Mouse (Mus musculus) hindbrain, embryonic 10.5 days (tissue): Measurements from ENCODE around the gene Arl8a. TPM values are rescaled to one million over a fixed set of nuclear protein-coding genes. Genes with fewer than 3 reads are reported as not detected.

Experiments
- DNase-seq: peaks from one replicate; pipeline ENCODE4 v3.0.0-alpha.2; 2017; ENCODE audit warnings: low spot score
- H3K27ac ChIP-seq: fragments of 300-500 bp; sonication (generic); 2 replicates; pipeline ENCODE4 v1.5.1; 2016; ENCODE audit warnings: mild to moderate bottlenecking, moderate library complexity
- H3K27me3 ChIP-seq: fragments of 300-500 bp; sonication (generic); 2 replicates; pipeline ENCODE4 v1.6.1; 2016; ENCODE audit warnings: mild to moderate bottlenecking; ENCODE audit not compliant: poor library complexity, insufficient read depth, severe bottlenecking
- H3K36me3 ChIP-seq: fragments of 300-500 bp; sonication (generic); 2 replicates; pipeline ENCODE4 v1.6.1; 2016; ENCODE audit warnings: mild to moderate bottlenecking, moderate library complexity
- H3K4me1 ChIP-seq: fragments of 300-500 bp; sonication (generic); replicated peaks from 2 replicates; pipeline ENCODE4 v1.6.1; 2016; ENCODE audit warnings: mild to moderate bottlenecking
- H3K4me3 ChIP-seq: fragments of 300-500 bp; sonication (generic); 2 replicates; pipeline ENCODE4 v1.5.1; 2016; ENCODE audit warnings: mild to moderate bottlenecking, moderate library complexity
- H3K9me3 ChIP-seq: fragments of 300-500 bp; sonication (generic); 2 replicates; pipeline ENCODE4 v1.6.1; 2016; ENCODE audit warnings: mild to moderate bottlenecking, moderate library complexity
- WGBS: fragments of 180-500 bp; shearing (Covaris S2); methylation state at CpG from one replicate; pipeline ENCODE4 v1.1.7; 2016; 5-methylcytosine and 5-hydroxymethylcytosine counted together
- polyA plus RNA-seq: library from polyadenylated mRNA; unstranded; fragments of >200 nt; fragmentation: Nextera tagmentation; extraction: Ambion mirVana; gene quantifications from 2 replicates; pipeline ENCODE4 v1.2.1, GENCODE M21; 2016

Gene Arl8a
- polyA plus RNA-seq, 1 experiment from 2014 or later: 95.3 TPM

DNA sequence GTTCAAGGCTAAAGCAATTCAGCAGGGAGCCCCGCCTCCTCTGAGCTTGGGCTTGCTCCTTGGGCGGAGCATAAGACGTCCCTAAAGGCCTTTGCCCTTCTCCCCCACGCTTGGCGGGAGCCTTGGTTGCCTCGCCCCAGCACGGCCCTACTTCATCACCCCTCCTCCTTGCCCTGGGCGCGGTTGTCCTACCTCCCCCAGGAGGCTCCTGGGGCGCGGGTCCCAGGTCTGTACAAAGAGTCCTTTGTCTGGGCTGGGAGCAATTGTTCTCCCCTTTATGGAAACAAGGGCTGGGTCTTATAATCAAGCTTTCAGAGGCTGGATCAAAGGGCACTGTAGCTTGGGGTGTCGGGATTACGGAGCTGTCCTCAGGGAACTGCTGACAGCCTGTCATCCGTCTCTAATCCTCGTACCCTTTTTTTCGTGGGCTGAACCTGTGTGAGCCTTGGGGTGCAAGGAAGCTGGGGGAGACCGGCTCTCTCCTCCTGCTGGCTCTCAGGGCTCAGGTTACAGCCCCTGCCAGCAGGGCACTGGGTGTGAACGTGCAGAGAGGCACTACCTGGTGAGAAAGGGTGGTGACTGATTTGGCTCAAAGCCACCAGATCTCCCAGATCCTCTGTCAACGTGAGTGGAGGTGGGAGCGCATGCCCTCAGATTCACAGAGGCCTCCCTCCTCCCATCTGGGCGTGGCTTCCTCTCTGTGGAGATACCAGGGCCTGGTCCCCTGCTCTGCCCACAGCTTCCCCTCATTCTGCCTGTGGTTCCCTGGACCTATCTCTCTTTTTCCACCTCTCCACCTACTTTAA, 52.6 kb downstream of the Arl8a start:
- H3K36me3 ChIP-seq: no peaks in the 10 kb centered on the region
- DNase-seq: peak; percentile 58
- H3K27me3 ChIP-seq: peaks cover 8% of the 10 kb centered on the region
- H3K4me3 ChIP-seq: peak overlapping the region; percentile 43
- peaks cover 27% of the 10 kb centered on the region for H3K4me1 ChIP-seq
- no peaks in the 10 kb centered on the region for H3K9me3 ChIP-seq
- peak overlapping the region; percentile 77 for H3K27ac ChIP-seq
- WGBS: 1% methylated on average over 21 of the region's 21 CpGs

- Histone ChIP-seq H3K4me1 (peaks cover 39% of the 10 kb centered on the region), H3K27me3 (peaks cover 8% of the 10 kb centered on the region), H3K27ac (no peak overlapping the region), H3K9me3 (no peaks in the 10 kb centered on the region), H3K4me3 (no peak overlapping the region), H3K36me3 (no peaks in the 10 kb centered on the region)
- WGBS: 84% methylated on average over 4 of the region's 4 CpGs
- no peak for DNase-seq
Observed at GRCm38 (mm10) chr1:135200400-135200799, 53.8 kb downstream of the Arl8a start.

GRCm38 (mm10) chr1:135204196-135205126, 57.8 kb downstream of the Arl8a start:
- H3K4me3 ChIP-seq: no peak overlapping the region
- 0 out of 2 replicates have a peak overlapping the region, but pooled peaks have one; percentile 42 for H3K27ac ChIP-seq
- no peaks in the 10 kb centered on the region for H3K36me3 ChIP-seq
- WGBS: 34% methylated on average over 12 of the region's 12 CpGs
- no peaks in the 10 kb centered on the region for H3K9me3 ChIP-seq
- peaks cover 22% of the 10 kb centered on the region for H3K4me1 ChIP-seq
- H3K27me3 ChIP-seq: peaks cover 5% of the 10 kb centered on the region
- peak; percentile 16 for DNase-seq

- H3K4me3 ChIP-seq: no peak overlapping the region
Observed at GRCm38 (mm10) chr1:135205257-135205656, 58.6 kb downstream of the Arl8a start.

More at GRCm38 (mm10) chr1:135205257-135205656, 58.6 kb downstream of the Arl8a start:
- Histone ChIP-seq H3K36me3 (no peaks in the 10 kb centered on the region), H3K27ac (0 out of 2 replicates have a peak overlapping the region, but pooled peaks have one; percentile 42), H3K27me3 (peaks cover 5% of the 10 kb centered on the region), H3K9me3 (no peaks in the 10 kb centered on the region), H3K4me1 (peaks cover 18% of the 10 kb centered on the region)
- WGBS: 59% methylated on average over 4 of the region's 4 CpGs
- DNase-seq: no peak

Other genes starting within 250 kb of the Arl8a start
- 6.7 and 7.2 TPM in 2 replicates for gene Ppp1r12b, start 190.9 kb upstream of the Arl8a start, polyA plus RNA-seq
- 47.8 and 62.8 TPM in 2 replicates for gene Ube2t, start 184.3 kb upstream of the Arl8a start, polyA plus RNA-seq
- 0.26 and 0.47 TPM in 2 replicates for gene Lgr6, start 41.5 kb upstream of the Arl8a start, polyA plus RNA-seq
- gene Ptpn7, start 14.1 kb upstream of the Arl8a start, polyA plus RNA-seq: 1.7 and 2.7 TPM in 2 replicates
- gene Gpr37l1, start 20.9 kb downstream of the Arl8a start, polyA plus RNA-seq: not detected in 2 replicates
- gene Elf3, start 111.7 kb downstream of the Arl8a start, polyA plus RNA-seq: 1.9 and 2.5 TPM in 2 replicates
- gene Rnpep, start 137.3 kb downstream of the Arl8a start, polyA plus RNA-seq: 94.6 and 108 TPM in 2 replicates
- gene Timm17a, start 167.0 kb downstream of the Arl8a start, polyA plus RNA-seq: 193 and 199 TPM in 2 replicates
- gene Lmod1, start 178.0 kb downstream of the Arl8a start, polyA plus RNA-seq: 0.50 and 0.66 TPM in 2 replicates
- gene Shisa4, start 228.4 kb downstream of the Arl8a start, polyA plus RNA-seq: 63.3 and 72.2 TPM in 2 replicates